Comparison of ENCODE assay signal across 22 mouse cellular contexts in the genomic region with DNA sequence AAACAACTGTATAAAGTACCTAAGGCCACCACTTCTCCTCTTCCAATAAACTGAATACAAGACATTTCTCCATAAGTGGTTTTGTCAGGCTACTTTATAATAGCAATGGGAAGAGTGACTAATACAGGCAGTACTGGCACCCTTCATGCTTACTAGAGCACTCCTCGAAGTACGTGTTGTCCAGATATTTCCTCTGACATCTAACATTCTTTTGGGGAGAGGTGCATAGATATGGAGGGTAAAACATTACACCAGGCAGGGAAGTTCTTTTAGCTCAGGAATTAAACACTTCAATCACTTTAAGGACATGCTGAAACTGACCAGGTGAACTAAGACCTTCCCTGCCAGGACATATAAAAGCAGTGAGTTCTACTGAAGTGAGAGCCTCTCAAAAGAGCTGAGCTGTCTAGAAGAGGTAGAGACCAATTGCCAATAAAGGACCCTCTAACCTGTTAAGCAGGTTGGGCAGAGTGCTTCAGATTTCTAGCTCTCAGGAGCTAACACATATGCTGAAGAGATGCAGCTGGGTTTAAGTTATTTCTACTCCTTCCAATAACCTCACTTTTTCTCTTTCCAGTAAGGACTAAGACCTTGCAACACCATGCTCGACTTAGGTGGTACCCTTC.
A peak's percentile ranks its signal among the peaks of the same experiment; 100 is the strongest.
DNase-seq lines count a peak whose midpoint lies in the region; ATAC-seq and TF ChIP-seq lines count a peak whose summit lies in the region.
"Had no signal": no experiment of that assay in that cellular context is flagged by ENCODE, and none has a peak within 500 bp of the region (broad histone marks: within the 10 kb centered on the region; RNA-seq: fewer than 3 reads in every experiment).

No protein-coding gene starts in this region.

- DNase-seq in lung, postnatal 10 days = no peak
- peak; percentile 80 for DNase-seq in lung, postnatal 0 days (ENCODE audit: low spot score)
- DNase-seq in lung, adult 2 months = no peak
- peak; percentile 4 for DNase-seq in lung, postnatal 36 days
- DNase-seq in urinary bladder, postnatal 10 days (ENCODE audit: low spot score) = no peak
- DNase-seq: adrenal gland, adult 2 months; adrenal gland, postnatal 10 days; adrenal gland, postnatal 25 days; cerebellum, adult 11 months; cerebellum, adult 18-20 months; cerebellum, adult 8-10 months; cerebellum, adult 9-11 months; cerebellum, postnatal 14 days; cerebellum, postnatal 36 days; embryo, embryonic 11 days had no signal

- no peaks in the 10 kb centered on the region for H3K9me3 ChIP-seq in lung, embryonic 15.5 days
- no peaks in the 10 kb centered on the region for H3K9me3 ChIP-seq in lung, postnatal 0 days (ENCODE audit: low read length)
- H3K9me3 ChIP-seq: embryonic facial prominence, embryonic 13.5 days; embryonic facial prominence, embryonic 15.5 days; forebrain, embryonic 10.5 days; forebrain, embryonic 12.5 days had no signal

- H3K4me2 ChIP-seq in lung, embryonic 15.5 days = no peak overlapping the region
- no peak overlapping the region for H3K4me2 ChIP-seq in lung, postnatal 0 days (replicated peaks; ENCODE audit: low read depth, low read length)
- H3K4me2 ChIP-seq: embryonic facial prominence, embryonic 13.5 days; embryonic facial prominence, embryonic 15.5 days; forebrain, embryonic 12.5 days had no signal

- H3K27ac ChIP-seq in lung, embryonic 15.5 days = no peak overlapping the region
- H3K27ac ChIP-seq in lung, postnatal 0 days (ENCODE audit: low read length) = no peak overlapping the region
- H3K27ac ChIP-seq: embryonic facial prominence, embryonic 13.5 days; embryonic facial prominence, embryonic 15.5 days; forebrain, embryonic 10.5 days; forebrain, embryonic 12.5 days had no signal

- no peak overlapping the region for H3K9ac ChIP-seq in lung, embryonic 15.5 days
- H3K9ac ChIP-seq in lung, postnatal 0 days (replicated peaks; ENCODE audit: low read depth) = no peak overlapping the region
- H3K9ac ChIP-seq: embryonic facial prominence, embryonic 13.5 days; embryonic facial prominence, embryonic 15.5 days; forebrain, embryonic 12.5 days had no signal

- no peaks in the 10 kb centered on the region for H3K4me1 ChIP-seq in lung, embryonic 15.5 days
- H3K4me1 ChIP-seq in lung, postnatal 0 days (ENCODE audit: insufficient read depth, low read depth, low read length) = no peaks in the 10 kb centered on the region
- H3K4me1 ChIP-seq in lung, adult 2 months (ENCODE audit: control insufficient read depth, insufficient read depth, low read length) = no peaks in the 10 kb centered on the region
- H3K4me1 ChIP-seq: embryonic facial prominence, embryonic 13.5 days; embryonic facial prominence, embryonic 15.5 days; forebrain, embryonic 10.5 days; forebrain, embryonic 12.5 days had no signal

- TF ChIP-seq CTCF in lung, postnatal 0 days (IDR thresholded peaks at IDR 0.05) = no peak
- no peak for TF ChIP-seq CTCF in lung, adult 2 months (IDR thresholded peaks at IDR 0.05; ENCODE audit: insufficient read depth, low read length)

- TF ChIP-seq POLR2A in lung, adult 2 months (IDR thresholded peaks at IDR 0.05; ENCODE audit: borderline replicate concordance, extremely low read depth, low read depth, low read length) = no peak

- WGBS in lung, embryonic 15.5 days = 46% methylated on average over 3 of the region's 3 CpGs
- WGBS in lung, postnatal 0 days = 45% methylated on average over 3 of the region's 3 CpGs
- WGBS in lung, adult 2 months = 49% methylated on average over 3 of the region's 3 CpGs

- no peak overlapping the region for H3K4me3 ChIP-seq in lung, embryonic 15.5 days
- no peak overlapping the region for H3K4me3 ChIP-seq in lung, postnatal 0 days (ENCODE audit: low read depth, low read length)
- no peak overlapping the region for H3K4me3 ChIP-seq in lung, adult 2 months (replicated peaks; ENCODE audit: extremely low read depth, low read depth, low read length)
- H3K4me3 ChIP-seq: embryonic facial prominence, embryonic 13.5 days; embryonic facial prominence, embryonic 15.5 days; erythroblast, embryonic 14.5 days; forebrain, embryonic 10.5 days; forebrain, embryonic 12.5 days had no signal

- H3K27me3 ChIP-seq in lung, embryonic 15.5 days = no peaks in the 10 kb centered on the region
- H3K27me3 ChIP-seq in lung, postnatal 0 days (replicated peaks; ENCODE audit: insufficient read depth, low read length) = no peaks in the 10 kb centered on the region
- H3K27me3 ChIP-seq: embryonic facial prominence, embryonic 13.5 days; embryonic facial prominence, embryonic 15.5 days; forebrain, embryonic 12.5 days had no signal

- peak; percentile 87; the same call in 1 of the 2 replicates for ATAC-seq in lung, embryonic 15.5 days (ENCODE audit: borderline replicate concordance, extremely low read depth, low FRiP score, low TSS enrichment)
- peak; percentile 95 for ATAC-seq in lung, postnatal 0 days
- ATAC-seq: forebrain, embryonic 14.5 days had no signal

- TF ChIP-seq EP300 in lung, postnatal 0 days (IDR thresholded peaks at IDR 0.05) = peak; percentile 81

- no peaks in the 10 kb centered on the region for H3K36me3 ChIP-seq in lung, embryonic 15.5 days
- H3K36me3 ChIP-seq in lung, postnatal 0 days (ENCODE audit: insufficient read depth, low read length) = no peaks in the 10 kb centered on the region
- H3K36me3 ChIP-seq: embryonic facial prominence, embryonic 13.5 days; embryonic facial prominence, embryonic 15.5 days; forebrain, embryonic 10.5 days; forebrain, embryonic 12.5 days had no signal

Comparison
In these comparisons a context has a peak if more than half of its experiments do, and no peak if none do; other contexts are left out.
1. DNase-seq: peak in lung, postnatal 0 days (single experiment) and lung, postnatal 36 days (single experiment); none in lung, postnatal 10 days (single experiment), lung, adult 2 months (single experiment) and urinary bladder, postnatal 10 days (single experiment).